Mouse (Mus musculus) lung, postnatal 25 days (tissue): ENCODE measurements around the gene Tmem229b.
"Not testable (repeated sequence)": the region's sequence is repeated elsewhere in the genome, so short reads cannot be mapped to it uniquely, and the experiment has no call there.

Source experiments
- DNase-seq: peaks from one replicate; pipeline ENCODE4 v3.0.0; 2022; ENCODE audit warnings: low spot score

The Tmem229b gene

GRCm38 (mm10) chr12:79006076-79006475 is 1.4 kb downstream of the Tmem229b start:
- DNase-seq = no peak

- no peak for DNase-seq
Observed at GRCm38 (mm10) chr12:79005456-79005855, 2.0 kb downstream of the Tmem229b start.

DNA sequence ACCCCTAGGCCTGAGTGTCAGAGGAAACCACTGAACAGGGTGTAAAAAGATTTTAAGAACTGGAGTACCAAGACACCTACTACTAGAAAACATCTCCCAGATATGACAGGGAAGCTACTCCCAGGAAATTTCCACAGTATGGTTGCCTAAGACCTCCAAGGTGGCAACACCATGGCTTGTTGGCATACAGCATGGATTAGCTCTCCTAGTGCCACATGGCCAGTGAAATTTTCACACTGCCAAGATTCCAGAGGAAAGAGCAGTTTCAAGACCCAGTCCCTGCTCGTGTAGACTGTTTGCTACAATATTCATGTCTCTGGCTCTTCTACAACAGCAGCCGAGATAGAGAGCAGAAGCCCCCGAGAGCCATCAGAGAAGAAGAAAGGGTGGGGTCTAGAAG is 4.4 kb downstream of the Tmem229b start:
- DNase-seq = no peak

- no peak for DNase-seq
Observed at GRCm38 (mm10) chr12:79002406-79002805, 5.0 kb downstream of the Tmem229b start.

GRCm38 (mm10) chr12:78996711-78997110 is 10.7 kb downstream of the Tmem229b start:
- no peak for DNase-seq

DNA sequence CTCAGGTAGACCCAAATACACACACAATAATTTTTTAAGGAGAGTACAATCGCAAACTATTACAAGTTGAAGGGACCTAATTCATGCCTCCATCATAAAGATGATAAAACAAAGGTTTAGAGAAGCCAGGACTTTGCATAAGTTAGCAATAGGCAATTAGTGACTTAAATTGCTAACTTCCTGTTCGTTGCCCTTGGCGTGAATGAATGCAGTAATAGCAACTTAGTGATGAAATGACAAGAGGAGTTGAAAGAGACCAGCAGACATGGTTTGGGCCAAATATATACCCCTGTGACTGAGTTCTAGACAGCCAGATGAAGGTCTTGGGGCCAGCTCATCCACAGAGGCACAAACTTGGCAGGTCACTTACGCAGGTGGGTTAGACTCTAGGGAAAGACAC is 11.2 kb downstream of the Tmem229b start:
- DNase-seq = no peak

DNA sequence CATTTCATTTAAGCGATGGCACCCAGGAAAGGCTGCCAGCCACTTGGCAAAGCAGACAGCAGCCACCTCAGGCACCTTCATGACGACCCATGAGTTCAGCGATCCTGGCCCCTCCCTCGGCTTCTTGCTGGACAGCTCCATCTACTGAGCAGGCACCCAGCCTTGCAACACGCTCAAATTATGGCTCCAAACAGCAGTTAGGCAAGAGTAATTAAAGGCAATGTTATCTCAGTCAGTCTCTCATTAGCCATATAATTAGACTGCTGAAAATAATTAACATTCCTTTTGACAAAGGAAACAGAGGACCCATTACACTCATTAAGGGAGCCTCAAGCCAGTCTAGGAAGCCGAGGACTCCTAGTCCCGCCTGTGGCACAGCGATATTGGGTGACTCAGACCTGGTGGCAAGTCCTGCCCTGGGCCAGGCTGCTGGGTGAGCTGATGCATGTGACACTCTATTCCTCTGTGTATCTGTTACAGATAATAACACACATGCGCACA is 19.8 kb downstream of the Tmem229b start:
- DNase-seq = no peak

- no peak for DNase-seq
Observed at GRCm38 (mm10) chr12:78984035-78984432, 23.4 kb downstream of the Tmem229b start.

GRCm38 (mm10) chr12:78983296-78984034 is 24.0 kb downstream of the Tmem229b start:
- peak; percentile 36 for DNase-seq

DNA sequence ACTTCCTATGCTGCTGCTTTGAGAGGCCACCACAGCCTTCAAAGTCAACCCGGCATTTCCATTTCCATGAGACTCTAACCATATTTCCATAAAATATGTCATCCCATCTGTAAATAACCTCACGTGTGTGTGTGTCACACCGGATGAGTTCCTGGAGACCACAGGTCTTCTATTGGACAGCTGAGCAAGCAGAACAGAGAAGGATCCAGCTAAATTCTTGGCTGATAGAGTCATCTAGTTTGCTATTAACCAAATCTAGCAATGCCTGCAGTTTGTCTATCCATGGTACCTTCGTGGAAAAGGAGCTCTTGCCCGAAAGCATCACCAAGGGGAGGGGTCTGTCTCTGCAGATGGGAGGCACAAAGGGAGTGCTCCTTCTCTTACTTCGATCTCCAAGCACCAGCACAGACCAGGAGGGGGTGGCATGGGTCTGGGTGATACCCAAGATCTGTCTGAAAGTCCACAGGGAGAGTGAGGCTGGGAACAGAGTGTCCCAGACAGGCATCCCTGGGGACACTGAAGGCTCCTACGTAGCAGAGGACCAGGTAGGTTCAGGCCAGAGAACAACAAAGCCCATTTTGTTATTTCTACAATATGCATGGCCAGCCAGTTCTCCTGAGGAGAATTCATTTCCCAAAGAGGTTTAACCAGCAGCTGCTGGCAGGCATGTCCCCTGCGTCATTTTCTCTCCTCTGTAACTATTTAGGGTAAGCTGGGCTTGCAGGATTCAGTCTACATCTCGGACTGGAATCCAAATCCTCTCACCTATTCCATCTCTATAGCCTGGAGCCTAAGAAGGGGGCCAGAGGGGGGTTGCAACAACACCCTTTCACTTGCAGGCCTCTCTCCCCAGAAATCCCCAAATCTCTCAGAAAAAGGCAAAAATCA is 25.2 kb downstream of the Tmem229b start:
- no peak for DNase-seq

GRCm38 (mm10) chr12:78981131-78981530 is 26.3 kb downstream of the Tmem229b start:
- no peak for DNase-seq

- peak; percentile 82 for DNase-seq
Observed at GRCm38 (mm10) chr12:78980683-78981091, 26.7 kb downstream of the Tmem229b start.

GRCm38 (mm10) chr12:78977552-78977951 is 29.9 kb downstream of the Tmem229b start:
- DNase-seq = no peak

DNA sequence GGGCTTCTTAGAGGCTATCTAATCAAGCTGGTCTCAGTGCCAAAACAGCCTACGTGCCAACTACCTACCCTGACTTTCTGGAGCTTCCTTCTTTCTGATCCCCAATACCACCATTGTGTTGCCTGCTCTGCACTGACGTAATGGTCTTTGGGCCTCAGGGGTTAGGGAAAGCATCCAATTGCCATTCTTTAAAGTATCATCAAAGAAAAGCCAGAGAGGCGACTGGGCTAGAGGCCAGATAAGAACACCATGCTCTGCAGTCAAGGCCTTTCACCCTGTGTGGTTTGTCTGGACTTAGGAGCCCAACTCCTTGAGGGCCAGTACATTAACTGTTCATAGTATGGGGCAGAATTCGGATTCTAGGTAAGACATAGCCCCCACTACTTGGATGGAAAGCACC is 30.3 kb downstream of the Tmem229b start:
- no peak for DNase-seq

- no peak for DNase-seq
Observed at GRCm38 (mm10) chr12:78975836-78976235, 31.6 kb downstream of the Tmem229b start.

GRCm38 (mm10) chr12:78974767-78975166 is 32.7 kb downstream of the Tmem229b start:
- DNase-seq = no peak

DNA sequence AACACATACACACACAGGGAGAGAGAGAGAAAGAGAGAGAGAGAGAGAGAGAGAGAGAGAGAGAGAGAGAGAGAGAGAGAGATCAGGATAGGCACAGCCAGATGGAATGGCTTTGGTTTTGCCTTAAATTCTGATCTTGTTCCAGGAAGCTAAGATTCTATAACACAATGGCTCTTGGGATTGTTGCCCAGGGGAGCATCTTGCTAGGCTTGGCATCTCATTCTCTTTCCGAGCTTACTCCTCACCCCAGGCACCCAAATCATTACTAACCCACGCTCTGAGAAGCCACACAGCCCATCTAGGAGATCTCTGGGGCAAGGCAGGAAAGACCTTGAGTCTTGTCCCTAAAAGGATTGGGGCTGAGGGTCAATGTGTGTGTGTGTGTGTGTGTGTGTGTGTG is 33.6 kb downstream of the Tmem229b start:
- DNase-seq = no peak

- DNase-seq = no peak
Observed at GRCm38 (mm10) chr12:78971649-78972048, 35.8 kb downstream of the Tmem229b start.

DNA sequence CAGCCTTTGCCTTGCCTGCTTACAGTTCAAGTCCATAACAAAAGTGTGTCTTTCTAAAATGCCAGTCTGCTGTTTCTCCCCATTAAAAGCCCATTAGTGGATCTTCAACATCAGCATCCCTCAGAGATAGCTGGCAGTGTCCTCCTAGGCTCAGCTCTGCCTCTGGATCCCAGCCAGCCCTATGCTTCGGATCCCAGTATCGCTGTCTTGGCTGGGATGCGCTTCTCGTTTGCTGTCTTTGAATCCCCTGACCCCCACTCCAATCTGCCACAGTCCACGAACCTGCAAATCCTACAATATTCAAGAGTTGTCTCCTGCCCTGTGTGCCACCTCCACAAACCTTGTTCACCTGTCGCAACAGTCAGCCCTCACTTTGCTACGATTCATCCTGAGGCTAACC is 36.7 kb downstream of the Tmem229b start:
- no peak for DNase-seq

DNA sequence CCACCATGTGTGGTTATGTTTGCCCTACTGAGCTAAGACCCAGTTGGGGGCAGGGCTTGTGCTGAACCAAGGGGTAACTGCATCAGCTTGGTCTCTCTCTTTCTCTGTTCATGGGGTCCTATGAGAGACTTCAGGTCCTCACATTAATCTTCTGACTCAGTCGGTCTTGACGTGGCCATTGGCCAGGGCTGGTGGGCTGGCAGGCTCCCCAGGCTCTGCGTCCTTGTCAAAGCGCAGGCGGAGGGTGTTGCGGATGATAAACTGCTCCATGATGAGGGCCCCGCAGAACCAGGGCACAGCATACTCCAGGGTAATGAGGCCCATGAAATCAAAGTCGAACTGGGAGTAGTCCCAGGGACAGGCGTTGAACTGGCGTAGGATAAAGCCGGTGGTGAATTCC is 42.9 kb downstream of the Tmem229b start:
- not testable (repeated sequence) for DNase-seq

DNA sequence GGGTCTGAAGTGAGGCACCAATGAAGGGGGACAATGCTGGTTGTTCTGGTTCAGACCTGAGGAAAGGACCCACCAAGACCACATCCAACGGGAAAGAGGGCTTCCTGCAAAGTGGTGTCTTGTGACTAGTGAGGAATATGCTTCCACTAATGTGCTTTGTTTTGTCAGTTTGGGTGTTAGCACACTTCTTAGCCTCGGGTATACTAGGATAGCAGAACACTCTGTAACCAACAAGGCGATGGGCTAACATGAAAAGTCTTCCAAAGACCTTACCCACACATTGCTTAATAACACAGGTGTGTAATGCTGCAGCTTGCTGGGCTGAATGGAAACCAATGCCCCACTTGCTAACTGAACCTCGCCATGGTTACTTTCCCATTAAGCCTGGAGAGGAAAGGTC is 51.0 kb downstream of the Tmem229b start:
- no peak for DNase-seq

DNA sequence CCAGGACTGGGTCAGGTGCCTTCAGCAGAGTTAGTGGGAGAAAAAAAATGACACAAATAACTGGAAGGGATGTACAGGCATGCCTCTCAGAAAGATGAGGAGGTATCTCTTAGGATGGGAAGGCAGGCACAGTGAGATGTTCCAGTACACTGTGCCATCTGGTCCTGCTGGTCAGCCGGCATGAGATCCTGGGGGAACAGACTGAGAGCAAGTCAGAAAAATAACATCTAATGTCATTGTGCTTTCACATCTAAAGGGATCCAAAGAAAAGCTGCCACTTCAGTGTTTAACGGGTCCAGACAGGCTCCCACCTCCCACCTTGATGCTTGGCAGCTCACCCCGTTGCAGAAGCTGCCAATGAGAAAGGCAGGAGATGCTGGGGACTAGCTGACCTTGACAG is 54.9 kb downstream of the Tmem229b start:
- no peak for DNase-seq

- no peak for DNase-seq
Observed at GRCm38 (mm10) chr12:78952053-78952452, 55.4 kb downstream of the Tmem229b start.
